Mouse (Mus musculus): Measurements from ENCODE around the gene Fxn. TPM values are rescaled to one million over a fixed set of nuclear protein-coding genes. Genes with fewer than 3 reads are reported as not detected.

The Fxn gene
- polyA plus RNA-seq, 1 experiment from 2014 or later = 42.3 TPM

GRCm38 (mm10) chr19:24315234-24315633 is 34.8 kb upstream of the Fxn start:
- H3K9me3 ChIP-seq = no peaks in the 10 kb centered on the region
- H3K36me3 ChIP-seq = no peaks in the 10 kb centered on the region
- no peak for ATAC-seq
- H3K4me3 ChIP-seq (replicated peaks) = no peak overlapping the region
- WGBS = 93% methylated on average over 4 of the region's 4 CpGs
- no peak overlapping the region for H3K9ac ChIP-seq
- H3K27ac ChIP-seq = no peak overlapping the region
- H3K4me2 ChIP-seq (replicated peaks) = no peak overlapping the region
- 0 out of 2 replicates have a peak, but pooled peaks cover 10% of the 10 kb centered on the region for H3K4me1 ChIP-seq (replicated peaks)
- no peaks in the 10 kb centered on the region for H3K27me3 ChIP-seq (replicated peaks)

GRCm38 (mm10) chr19:24314676-24315075 is 34.3 kb upstream of the Fxn start:
- WGBS = 94% methylated on average over 11 of the region's 11 CpGs
- 0 out of 2 replicates have a peak, but pooled peaks cover 10% of the 10 kb centered on the region for H3K4me1 ChIP-seq (replicated peaks)
- ATAC-seq = no peak
- H3K4me3 ChIP-seq (replicated peaks) = no peak overlapping the region
- no peak overlapping the region for H3K4me2 ChIP-seq (replicated peaks)
- H3K9ac ChIP-seq = no peak overlapping the region
- H3K27ac ChIP-seq = no peak overlapping the region
- no peaks in the 10 kb centered on the region for H3K27me3 ChIP-seq (replicated peaks)
- H3K9me3 ChIP-seq = no peaks in the 10 kb centered on the region
- no peaks in the 10 kb centered on the region for H3K36me3 ChIP-seq

DNA sequence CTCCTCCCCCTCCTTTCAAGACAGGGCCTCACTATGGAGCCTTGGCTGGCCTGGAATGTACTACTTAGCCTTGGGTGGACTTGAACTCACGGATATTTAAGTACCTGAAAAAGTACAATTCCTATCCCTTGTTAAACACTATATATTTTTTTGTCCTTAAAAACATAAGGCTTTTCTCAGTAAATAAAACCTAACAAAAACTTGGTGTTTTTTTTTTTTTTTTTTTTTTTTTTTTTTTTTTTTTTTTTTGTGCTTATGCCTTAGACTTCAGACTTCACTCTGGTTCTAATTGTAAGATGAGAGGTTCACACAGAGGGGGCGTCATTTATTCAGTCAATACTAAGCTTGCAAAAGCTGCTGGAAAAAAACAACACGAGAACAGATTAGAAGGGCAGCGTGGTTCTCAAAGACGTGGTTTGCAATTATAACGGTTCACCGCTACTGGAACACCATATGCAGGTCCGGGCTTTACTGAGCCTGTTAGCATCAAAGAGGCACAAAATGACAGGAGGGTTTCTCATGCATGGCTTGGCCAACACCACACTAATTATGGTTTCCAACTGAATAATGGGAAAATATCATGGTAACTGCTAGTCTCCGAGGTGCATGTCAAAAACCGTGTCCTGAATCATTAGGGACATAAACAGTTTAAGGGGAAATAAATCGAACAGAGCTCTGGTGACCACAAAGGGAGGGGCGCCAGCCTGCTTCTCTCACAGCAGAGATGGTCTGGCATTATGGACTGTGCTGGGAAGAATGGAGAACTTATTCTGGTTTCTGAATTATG is 32.3 kb upstream of the Fxn start:
- WGBS = 78% methylated on average over 12 of the region's 12 CpGs
- 0 out of 2 replicates have a peak, but pooled peaks cover 8% of the 10 kb centered on the region for H3K4me1 ChIP-seq (replicated peaks)
- no peaks in the 10 kb centered on the region for H3K9me3 ChIP-seq
- H3K27me3 ChIP-seq (replicated peaks) = no peaks in the 10 kb centered on the region
- no peak overlapping the region for H3K9ac ChIP-seq
- H3K36me3 ChIP-seq = no peaks in the 10 kb centered on the region
- no peak overlapping the region for H3K4me3 ChIP-seq (replicated peaks)
- ATAC-seq = no peak
- no peak overlapping the region for H3K4me2 ChIP-seq (replicated peaks)
- no peak overlapping the region for H3K27ac ChIP-seq

DNA sequence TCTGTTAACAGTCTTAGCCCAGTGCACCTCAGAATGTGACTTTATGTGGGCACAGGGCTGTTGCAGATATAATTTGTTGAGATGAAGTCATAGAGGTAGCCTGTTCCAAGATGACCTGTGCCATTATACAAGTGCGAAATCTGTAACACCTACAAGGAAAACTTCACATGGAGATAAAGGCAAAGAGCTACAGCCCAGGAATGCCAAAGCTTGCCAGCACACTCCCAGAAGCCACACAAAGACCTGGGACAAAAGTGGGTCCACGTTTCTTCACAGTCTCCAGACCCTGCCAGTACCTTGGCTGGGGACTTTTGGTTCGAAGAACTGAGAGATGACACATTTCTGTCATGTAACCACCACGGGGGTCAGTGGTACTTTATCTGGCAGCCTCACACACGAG is 31.6 kb upstream of the Fxn start:
- no peak for ATAC-seq
- 73% methylated on average over 5 of the region's 5 CpGs for WGBS
- H3K36me3 ChIP-seq = no peaks in the 10 kb centered on the region
- H3K4me3 ChIP-seq (replicated peaks) = no peak overlapping the region
- H3K9me3 ChIP-seq = no peaks in the 10 kb centered on the region
- H3K9ac ChIP-seq = no peak overlapping the region
- H3K4me1 ChIP-seq (replicated peaks) = 0 out of 2 replicates have a peak, but pooled peaks cover 5% of the 10 kb centered on the region
- H3K27ac ChIP-seq = no peak overlapping the region
- no peaks in the 10 kb centered on the region for H3K27me3 ChIP-seq (replicated peaks)
- H3K4me2 ChIP-seq (replicated peaks) = no peak overlapping the region

DNA sequence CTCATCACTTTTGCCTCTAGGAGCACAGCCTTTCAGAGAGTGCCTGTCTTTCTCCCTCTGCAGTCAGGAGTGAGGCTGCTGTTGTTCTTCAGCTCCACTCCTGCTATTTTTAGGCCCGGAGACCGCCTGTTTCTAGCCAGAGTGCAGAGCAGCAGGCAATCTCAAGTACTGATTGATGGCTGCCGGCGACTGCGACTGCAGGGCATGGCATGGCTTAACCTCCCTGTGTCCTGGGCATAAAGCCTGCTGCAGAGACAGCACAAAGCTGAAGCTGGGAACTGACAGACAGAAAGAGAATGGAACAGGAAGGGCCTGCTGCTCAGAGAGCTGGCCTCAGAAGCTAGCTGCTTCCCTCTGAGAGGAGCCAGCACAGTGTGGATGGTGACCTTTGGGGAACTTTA is 27.9 kb upstream of the Fxn start:
- no peaks in the 10 kb centered on the region for H3K36me3 ChIP-seq
- no peak overlapping the region for H3K4me3 ChIP-seq (replicated peaks)
- H3K4me1 ChIP-seq (replicated peaks) = 0 out of 2 replicates have a peak, but pooled peaks cover 4% of the 10 kb centered on the region
- H3K27me3 ChIP-seq (replicated peaks) = no peaks in the 10 kb centered on the region
- no peaks in the 10 kb centered on the region for H3K9me3 ChIP-seq
- no peak overlapping the region for H3K4me2 ChIP-seq (replicated peaks)
- ATAC-seq = peak; percentile 49
- no peak overlapping the region for H3K27ac ChIP-seq
- 28% methylated on average over 5 of the region's 5 CpGs for WGBS
- no peak overlapping the region for H3K9ac ChIP-seq

DNA sequence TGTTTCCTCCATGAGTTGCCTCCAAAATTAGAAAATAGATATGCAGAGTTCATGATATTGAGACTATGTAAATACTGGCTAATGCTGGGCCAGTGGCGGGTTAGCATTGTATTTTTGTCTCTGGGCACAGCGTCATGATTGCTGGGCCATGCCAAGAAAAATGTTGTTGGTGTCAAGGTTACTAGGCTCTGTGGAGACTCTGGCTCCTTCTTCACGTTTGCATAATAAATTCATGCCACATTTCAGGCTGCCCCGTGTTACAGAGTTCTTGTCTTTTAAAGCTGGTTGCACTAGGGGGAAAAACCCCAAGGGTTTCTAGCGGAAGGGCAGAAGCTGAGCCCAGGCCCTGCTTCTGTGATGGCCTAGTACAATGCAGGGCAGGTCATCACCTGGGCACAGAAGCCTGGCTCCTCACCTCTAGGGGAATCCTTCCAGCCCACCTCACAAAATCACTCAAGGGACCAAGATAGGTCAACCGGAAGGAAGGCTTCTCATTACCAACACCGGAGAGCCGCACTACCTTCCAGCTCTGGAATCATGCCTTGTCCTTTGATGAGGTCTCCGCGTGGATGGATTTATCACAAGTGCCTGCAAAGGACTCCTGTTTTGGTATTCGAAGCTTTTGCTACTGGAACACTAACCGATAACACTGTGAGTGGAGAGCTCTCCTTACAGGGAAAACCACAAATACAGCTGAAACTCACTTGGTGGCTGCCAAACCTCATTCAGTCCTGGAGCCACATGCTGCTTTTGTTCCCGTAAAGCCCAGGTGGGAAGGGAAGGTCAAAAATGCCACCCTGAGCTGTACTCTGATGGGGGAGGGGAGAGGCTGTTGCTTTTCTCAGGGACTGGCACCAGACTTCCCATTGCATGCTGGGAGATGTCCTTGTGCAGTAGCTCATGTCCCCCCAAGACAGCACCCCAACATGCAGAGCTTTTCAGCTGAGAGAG is 27.1 kb upstream of the Fxn start:
- Histone ChIP-seq H3K36me3 (no peaks in the 10 kb centered on the region), H3K27me3 (replicated peaks) (no peaks in the 10 kb centered on the region), H3K4me1 (replicated peaks) (0 out of 2 replicates have a peak, but pooled peaks cover 4% of the 10 kb centered on the region), H3K9me3 (no peaks in the 10 kb centered on the region), H3K9ac (no peak overlapping the region), H3K4me2 (replicated peaks) (no peak overlapping the region), H3K4me3 (replicated peaks) (no peak overlapping the region), H3K27ac (no peak overlapping the region)
- no peak for ATAC-seq
- WGBS = 71% methylated on average over 13 of the region's 13 CpGs

- 0 out of 2 replicates have a peak, but pooled peaks cover 4% of the 10 kb centered on the region for H3K4me1 ChIP-seq (replicated peaks)
- no peak for ATAC-seq
- no peak overlapping the region for H3K4me2 ChIP-seq (replicated peaks)
- no peaks in the 10 kb centered on the region for H3K36me3 ChIP-seq
- H3K9ac ChIP-seq = no peak overlapping the region
- no peaks in the 10 kb centered on the region for H3K9me3 ChIP-seq
- no peak overlapping the region for H3K4me3 ChIP-seq (replicated peaks)
- WGBS = 87% methylated on average over 5 of the region's 5 CpGs
- no peaks in the 10 kb centered on the region for H3K27me3 ChIP-seq (replicated peaks)
- no peak overlapping the region for H3K27ac ChIP-seq
Measured at GRCm38 (mm10) chr19:24306351-24306750, 25.9 kb upstream of the Fxn start.

DNA sequence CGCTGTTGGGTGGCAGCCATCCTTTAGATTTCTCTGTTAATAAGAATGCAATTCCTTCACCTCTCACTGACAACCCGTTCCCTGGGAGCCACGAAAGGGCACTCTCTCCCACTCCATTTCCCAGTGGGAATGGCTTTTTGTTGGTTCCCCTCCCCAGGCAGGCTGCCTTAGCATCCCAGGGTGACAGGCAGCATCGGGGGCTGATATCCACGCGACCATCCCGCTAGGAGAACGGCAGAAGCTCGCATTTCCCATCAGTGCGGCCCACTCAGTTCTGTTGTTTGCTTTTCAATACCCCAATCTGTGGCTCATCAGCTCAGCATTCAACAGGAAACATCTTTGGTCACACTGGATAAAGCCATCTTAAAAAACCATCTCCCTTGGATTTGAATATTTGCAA is 21.8 kb upstream of the Fxn start:
- Histone ChIP-seq H3K4me1 (replicated peaks) (no peaks in the 10 kb centered on the region), H3K27ac (no peak overlapping the region), H3K4me2 (replicated peaks) (no peak overlapping the region), H3K9ac (no peak overlapping the region), H3K27me3 (replicated peaks) (no peaks in the 10 kb centered on the region), H3K9me3 (no peaks in the 10 kb centered on the region), H3K36me3 (no peaks in the 10 kb centered on the region), H3K4me3 (replicated peaks) (no peak overlapping the region)
- 61% methylated on average over 10 of the region's 10 CpGs for WGBS
- no peak for ATAC-seq

DNA sequence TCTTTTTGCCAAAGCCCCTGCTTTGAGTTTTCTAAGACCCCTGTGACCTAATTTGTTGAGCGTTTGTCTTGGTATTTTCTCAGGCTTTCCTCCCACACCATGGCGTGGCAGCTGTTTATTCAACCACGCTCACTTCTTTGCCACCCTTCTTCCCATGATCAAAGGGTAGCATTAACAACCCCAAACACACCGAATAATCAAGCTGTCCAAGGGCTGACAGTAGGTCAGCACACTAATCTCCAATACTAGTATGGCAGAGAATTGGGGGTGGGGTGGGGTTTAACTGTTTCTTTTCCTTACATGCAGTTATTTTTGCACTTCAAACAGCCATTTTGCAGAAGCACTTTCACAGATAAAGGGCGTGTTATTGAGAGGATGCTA is 21.4 kb upstream of the Fxn start:
- H3K4me1 ChIP-seq (replicated peaks) = no peaks in the 10 kb centered on the region
- ATAC-seq = no peak
- H3K36me3 ChIP-seq = no peaks in the 10 kb centered on the region
- no peak overlapping the region for H3K4me3 ChIP-seq (replicated peaks)
- H3K9me3 ChIP-seq = no peaks in the 10 kb centered on the region
- H3K9ac ChIP-seq = no peak overlapping the region
- H3K27ac ChIP-seq = no peak overlapping the region
- no peak overlapping the region for H3K4me2 ChIP-seq (replicated peaks)
- 41% methylated on average over 5 of the region's 5 CpGs for WGBS
- no peaks in the 10 kb centered on the region for H3K27me3 ChIP-seq (replicated peaks)

DNA sequence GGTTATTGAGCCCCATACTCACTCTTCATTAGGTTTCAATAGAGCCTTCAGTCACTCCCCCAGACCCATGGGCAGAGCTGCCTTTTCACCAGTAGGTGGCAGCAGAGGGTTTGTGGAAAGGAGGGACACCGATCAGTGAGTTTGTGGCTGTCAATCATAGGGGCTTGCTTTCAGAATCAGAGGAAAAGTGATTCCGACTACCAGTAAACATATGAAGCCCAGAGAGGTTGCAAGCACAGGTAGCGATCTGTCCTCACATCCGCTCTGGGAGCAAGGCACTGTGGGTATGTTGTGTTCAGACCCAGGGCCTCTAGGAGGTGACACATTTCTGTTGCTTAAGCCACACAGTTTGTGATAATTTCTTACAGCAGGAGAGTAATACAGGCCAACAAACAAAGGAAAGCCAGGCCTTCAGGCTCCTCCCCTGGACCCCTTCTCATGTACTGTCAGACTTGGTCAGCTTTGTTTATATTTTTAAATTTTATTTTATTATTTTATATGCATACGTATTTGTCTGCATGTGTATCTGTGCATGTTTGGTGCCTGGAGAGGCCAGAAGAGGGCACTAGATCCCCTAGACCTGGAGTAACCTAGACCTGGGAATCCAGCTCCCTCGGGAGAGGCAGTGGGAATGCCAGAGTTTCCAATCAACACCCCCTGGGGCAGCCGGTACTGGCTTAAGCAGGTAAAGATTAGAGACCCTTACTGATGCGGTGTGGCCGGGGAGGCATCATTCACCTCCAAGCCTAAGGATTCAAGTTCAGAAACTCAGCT is 20.8 kb upstream of the Fxn start:
- H3K27ac ChIP-seq = no peak overlapping the region
- no peaks in the 10 kb centered on the region for H3K4me1 ChIP-seq (replicated peaks)
- H3K9ac ChIP-seq = no peak overlapping the region
- WGBS = 11% methylated on average over 9 of the region's 9 CpGs
- no peaks in the 10 kb centered on the region for H3K36me3 ChIP-seq
- ATAC-seq = peak; percentile 91
- H3K27me3 ChIP-seq (replicated peaks) = no peaks in the 10 kb centered on the region
- H3K4me2 ChIP-seq (replicated peaks) = peak overlapping the region; percentile 41
- H3K4me3 ChIP-seq (replicated peaks) = peak overlapping the region; percentile 10; the same call in 1 of the 2 replicates
- no peaks in the 10 kb centered on the region for H3K9me3 ChIP-seq

DNA sequence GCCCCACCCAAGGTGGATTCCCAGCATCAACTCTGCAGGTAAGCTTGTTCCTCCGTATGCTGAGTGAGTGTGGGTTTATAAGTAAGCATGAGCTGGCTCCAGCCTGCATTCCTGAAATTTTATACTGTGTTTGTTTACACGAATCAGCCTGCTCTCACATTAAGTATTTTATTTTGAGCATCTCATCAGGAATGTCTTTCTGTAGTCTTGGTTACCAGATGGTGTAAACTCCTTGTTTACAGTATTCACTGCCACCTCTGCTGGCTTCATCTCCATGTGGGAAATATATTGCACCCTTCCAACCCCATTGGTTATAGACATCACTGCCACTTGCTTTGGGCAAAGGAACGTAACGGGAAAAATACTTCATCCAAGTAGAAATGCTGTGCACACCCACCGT is 13.1 kb upstream of the Fxn start:
- ATAC-seq = no peak
- Histone ChIP-seq H3K36me3 (no peaks in the 10 kb centered on the region), H3K4me1 (replicated peaks) (no peaks in the 10 kb centered on the region; the same call in 1 of the 2 replicates), H3K4me2 (replicated peaks) (no peak overlapping the region), H3K9me3 (no peaks in the 10 kb centered on the region), H3K27ac (no peak overlapping the region), H3K4me3 (replicated peaks) (no peak overlapping the region), H3K27me3 (replicated peaks) (no peaks in the 10 kb centered on the region), H3K9ac (no peak overlapping the region)
- WGBS = 63% methylated on average over 5 of the region's 5 CpGs

DNA sequence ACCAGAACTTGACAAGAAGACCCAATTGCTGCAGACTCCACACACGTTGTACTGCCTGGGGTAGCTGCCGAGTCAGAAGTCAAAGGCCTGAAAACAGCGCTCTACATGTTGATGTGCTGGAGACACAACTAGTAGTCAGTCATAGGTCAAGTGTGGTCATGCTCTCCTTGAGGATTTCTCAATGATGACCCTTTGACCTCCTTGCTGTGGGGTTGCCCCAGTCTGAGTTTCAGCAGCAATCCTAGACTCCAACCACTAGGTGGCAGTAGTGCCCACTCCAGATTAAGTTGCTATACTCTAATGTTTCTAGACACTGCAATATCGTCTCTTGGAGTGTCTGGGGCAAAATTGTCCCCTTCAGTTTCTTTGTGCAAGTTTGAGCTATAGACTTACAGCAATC is 3.8 kb upstream of the Fxn start:
- H3K9me3 ChIP-seq = no peaks in the 10 kb centered on the region
- no peaks in the 10 kb centered on the region for H3K27me3 ChIP-seq (replicated peaks)
- H3K27ac ChIP-seq = no peak overlapping the region
- H3K4me1 ChIP-seq (replicated peaks) = no peaks in the 10 kb centered on the region
- H3K36me3 ChIP-seq = no peaks in the 10 kb centered on the region
- no peak overlapping the region for H3K4me2 ChIP-seq (replicated peaks)
- H3K4me3 ChIP-seq (replicated peaks) = no peak overlapping the region
- WGBS = 55% methylated on average over 4 of the region's 4 CpGs
- ATAC-seq = no peak
- no peak overlapping the region for H3K9ac ChIP-seq

Data from intestine, embryonic 15.5 days (tissue).